Mouse (Mus musculus) midbrain, embryonic 15.5 days (tissue): ENCODE results near the gene Mrpl12. TPM values are rescaled to one million over a fixed set of nuclear protein-coding genes. Genes with fewer than 3 reads are reported as not detected.
A peak's percentile ranks its signal among the peaks of the same experiment; 100 is the strongest.

Source experiments
- ATAC-seq: fragments of 200-750 bp; cut with Nextera tagmentation; replicated peaks from 2 replicates; pipeline ENCODE4 v1.8.0; 2017; ENCODE audit warnings: moderate TSS enrichment
- H3K27ac ChIP-seq: fragments of 300-500 bp; sonication (generic); 2 replicates; pipeline ENCODE4 v1.5.1; 2015; ENCODE audit warnings: mild to moderate bottlenecking, inconsistent platforms
- H3K27me3 ChIP-seq: fragments of 300-500 bp; sonication (generic); replicated peaks from 2 replicates; pipeline ENCODE4 v1.6.1; 2015; ENCODE audit warnings: inconsistent platforms
- H3K36me3 ChIP-seq: fragments of 300-500 bp; sonication (generic); replicated peaks from 2 replicates; pipeline ENCODE4 v1.6.1; 2015; ENCODE audit warnings: inconsistent platforms
- H3K4me1 ChIP-seq: fragments of 300-500 bp; sonication (generic); 2 replicates; pipeline ENCODE4 v1.6.1; 2015; ENCODE audit warnings: inconsistent platforms
- H3K4me2 ChIP-seq: fragments of 300-500 bp; sonication (generic); 2 replicates; pipeline ENCODE4 v1.6.1; 2015; ENCODE audit warnings: inconsistent platforms, mild to moderate bottlenecking, moderate library complexity
- H3K4me3 ChIP-seq: fragments of 300-500 bp; sonication (generic); 2 replicates; pipeline ENCODE4 v1.5.1; 2015; ENCODE audit warnings: mild to moderate bottlenecking, inconsistent platforms
- H3K9ac ChIP-seq: fragments of 300-500 bp; sonication (generic); 2 replicates; pipeline ENCODE4 v1.6.1; 2015; ENCODE audit warnings: mild to moderate bottlenecking, inconsistent platforms
- H3K9me3 ChIP-seq: fragments of 300-500 bp; sonication (generic); 2 replicates; pipeline ENCODE4 v1.6.1; 2016; ENCODE audit warnings: inconsistent platforms
- WGBS: fragments of 180-500 bp; shearing (Covaris S2); methylation state at CpG from one replicate; pipeline ENCODE4 v1.1.7; 2015; ENCODE audit warnings: mixed read lengths; 5-methylcytosine and 5-hydroxymethylcytosine counted together
- polyA plus RNA-seq: library from polyadenylated mRNA; unstranded; fragments of >200 nt; fragmentation: Nextera tagmentation; extraction: Ambion mirVana; gene quantifications from 2 replicates; pipeline ENCODE4 v1.2.1, GENCODE M21; 2015

Mrpl12 gene
- polyA plus RNA-seq, 1 experiment from 2014 or later: 112 TPM

DNA sequence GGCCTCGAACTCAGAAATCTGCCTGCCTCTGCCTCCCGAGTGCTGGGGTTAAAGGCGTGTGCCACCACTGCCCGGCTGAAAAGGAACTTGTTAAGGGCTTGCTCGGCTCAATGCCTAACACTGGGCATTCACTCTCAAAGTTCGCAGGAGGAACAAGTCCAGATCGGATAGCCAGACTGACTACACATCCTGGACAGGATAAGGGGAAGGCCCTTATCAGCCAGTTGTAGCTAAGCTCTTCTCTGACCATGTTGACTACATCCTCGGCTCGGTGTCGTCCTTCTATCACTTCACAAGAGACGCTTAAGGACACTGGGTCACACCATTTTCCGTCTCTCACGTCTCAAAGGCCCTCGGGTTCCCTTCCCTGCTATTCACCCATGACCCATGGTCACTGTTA, 27.0 kb upstream of the Mrpl12 start:
- Histone ChIP-seq H3K4me1 (peaks cover 22% of the 10 kb centered on the region), H3K4me2 (peak overlapping the region; percentile 91), H3K4me3 (peak overlapping the region; percentile 59), H3K9me3 (no peaks in the 10 kb centered on the region), H3K27ac (peak overlapping the region; percentile 79), H3K27me3 (no peaks in the 10 kb centered on the region), H3K9ac (peak overlapping the region; percentile 87), H3K36me3 (peaks cover 17% of the 10 kb centered on the region; the same call in 1 of the 2 replicates)
- ATAC-seq: peak; percentile 26; the same call in 1 of the 2 replicates
- 31% methylated on average over 14 of the region's 14 CpGs for WGBS

DNA sequence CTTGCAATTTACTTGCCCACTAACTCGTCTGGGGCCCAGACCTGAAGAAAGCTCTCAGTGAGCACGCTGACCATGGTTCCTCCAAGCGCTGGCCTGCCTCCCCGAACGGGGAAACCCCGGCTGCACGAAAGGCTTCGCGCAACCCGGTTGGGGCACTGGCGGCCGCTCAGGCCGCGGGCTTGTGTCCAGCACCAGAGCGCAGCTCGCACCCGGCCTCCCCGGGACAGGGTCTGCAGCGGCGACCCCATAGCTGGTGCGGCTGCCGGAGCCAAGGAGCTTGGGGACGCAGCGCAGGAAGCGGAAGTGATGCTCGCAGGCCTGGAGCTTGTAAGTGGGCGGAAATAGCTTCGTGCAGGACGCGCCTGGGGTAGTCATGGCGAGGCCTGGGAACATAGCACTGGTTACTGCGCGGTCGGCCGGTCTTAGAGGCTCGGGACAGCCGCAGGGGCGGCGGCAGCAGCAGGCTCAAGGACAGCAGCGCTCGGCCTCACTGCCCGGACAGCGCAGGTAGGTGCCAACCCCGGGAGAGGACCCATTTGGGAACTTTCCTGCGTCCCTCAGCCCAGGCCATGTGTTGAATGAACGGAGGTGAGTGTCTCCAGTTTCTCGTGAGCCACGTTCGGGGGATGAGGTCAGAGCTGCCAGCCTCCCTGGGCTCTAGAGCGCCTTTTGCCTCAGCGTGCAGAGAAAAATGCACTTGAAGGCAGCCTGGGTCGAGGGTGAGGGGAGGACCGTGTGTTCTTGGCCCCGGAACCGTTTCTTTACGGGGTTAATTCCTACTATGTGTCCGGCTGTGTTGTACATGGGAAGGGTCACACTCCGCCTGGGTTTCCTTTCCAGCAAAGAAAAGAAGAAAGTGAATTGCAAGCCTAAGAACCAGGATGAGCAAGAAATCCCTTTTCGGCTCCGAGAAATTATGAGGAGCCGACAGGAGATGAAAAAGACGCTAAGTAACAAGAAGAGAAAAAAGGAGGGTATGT, 26.4 kb upstream of the Mrpl12 start, which contains the start of the genes Oxld1 and Ccdc137:
Gene Oxld1 (minus strand): TSS at position 297 of the 980 bp plus-strand sequence.
Gene Ccdc137 (plus strand): TSS at position 344 of the 980 bp plus-strand sequence.
- Histone ChIP-seq H3K27me3 (no peaks in the 10 kb centered on the region), H3K36me3 (peaks cover 20% of the 10 kb centered on the region; the same call in 1 of the 2 replicates), H3K9me3 (no peaks in the 10 kb centered on the region), H3K4me1 (peaks cover 22% of the 10 kb centered on the region), H3K4me2 (peak within 1 kb of the TSS; percentile 91), H3K27ac (peak within 1 kb of the TSS; percentile 79), H3K9ac (peak within 1 kb of the TSS; percentile 87), H3K4me3 (peak within 1 kb of the TSS; percentile 59)
- WGBS: 5% methylated on average over 62 of the region's 62 CpGs
- ATAC-seq: peak; percentile 93

DNA sequence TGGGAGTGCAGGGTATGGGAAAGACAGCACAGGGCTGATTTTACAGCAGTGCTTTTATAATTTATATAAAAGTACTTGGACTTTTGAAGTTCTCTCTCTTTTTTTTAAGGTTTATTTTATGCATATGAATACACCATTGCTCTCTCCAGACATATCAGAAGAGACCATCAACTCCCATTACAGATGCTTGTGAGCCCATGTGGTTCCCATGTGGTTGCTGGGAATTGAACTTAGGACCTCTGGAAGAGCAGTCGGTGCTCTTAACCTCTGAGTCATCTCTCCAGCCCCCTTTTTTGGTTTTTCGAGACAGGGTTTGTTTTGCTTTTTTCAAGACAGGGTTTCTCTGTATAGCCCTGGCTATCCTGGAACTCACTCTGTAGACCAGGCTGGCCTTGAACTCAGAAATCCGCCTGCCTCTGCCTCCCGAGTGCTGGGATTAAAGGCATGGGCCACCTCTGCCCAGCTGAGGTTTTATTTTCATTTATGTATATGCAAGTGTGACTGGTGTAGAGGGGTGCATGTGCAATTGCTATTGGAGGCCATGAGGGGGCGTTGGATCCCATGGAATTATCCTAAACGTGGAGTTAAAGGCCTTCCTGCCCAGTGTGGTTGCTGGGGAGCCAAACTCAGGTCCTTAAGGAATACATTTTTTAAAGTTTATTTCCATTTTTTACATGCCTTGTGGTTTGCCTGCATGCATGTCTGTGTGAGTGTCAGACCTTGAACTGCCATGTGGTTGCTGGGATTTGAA, 25.4 kb upstream of the Mrpl12 start:
- H3K4me2 ChIP-seq: peak overlapping the region; percentile 91
- H3K4me1 ChIP-seq: peaks cover 22% of the 10 kb centered on the region
- WGBS: 69% methylated on average over 6 of the region's 6 CpGs
- peaks cover 20% of the 10 kb centered on the region; the same call in 1 of the 2 replicates for H3K36me3 ChIP-seq
- ATAC-seq: no peak
- H3K9me3 ChIP-seq: no peaks in the 10 kb centered on the region
- peak overlapping the region; percentile 87 for H3K9ac ChIP-seq
- no peaks in the 10 kb centered on the region for H3K27me3 ChIP-seq
- peak overlapping the region; percentile 59 for H3K4me3 ChIP-seq
- H3K27ac ChIP-seq: no peak overlapping the region

DNA sequence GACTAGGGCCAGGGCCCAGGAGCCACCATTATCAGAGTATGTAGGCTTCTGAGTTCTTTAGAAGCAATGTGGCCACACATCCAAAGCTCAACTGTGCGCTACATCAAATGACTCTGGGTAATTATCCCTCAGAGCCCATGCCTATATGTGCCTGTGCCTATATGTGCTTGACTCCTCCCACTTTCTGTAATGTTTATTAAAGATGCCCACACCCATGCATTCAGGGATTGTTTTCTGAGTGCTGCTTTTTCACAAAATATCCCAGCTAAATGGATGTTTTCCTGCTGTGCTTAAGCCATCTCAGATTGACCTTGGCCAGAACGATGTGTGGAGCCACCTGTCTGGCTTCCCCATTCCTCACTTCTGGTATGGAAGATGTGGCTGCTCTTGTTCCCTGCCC, 20.9 kb upstream of the Mrpl12 start:
- peaks cover 20% of the 10 kb centered on the region; the same call in 1 of the 2 replicates for H3K36me3 ChIP-seq

DNA sequence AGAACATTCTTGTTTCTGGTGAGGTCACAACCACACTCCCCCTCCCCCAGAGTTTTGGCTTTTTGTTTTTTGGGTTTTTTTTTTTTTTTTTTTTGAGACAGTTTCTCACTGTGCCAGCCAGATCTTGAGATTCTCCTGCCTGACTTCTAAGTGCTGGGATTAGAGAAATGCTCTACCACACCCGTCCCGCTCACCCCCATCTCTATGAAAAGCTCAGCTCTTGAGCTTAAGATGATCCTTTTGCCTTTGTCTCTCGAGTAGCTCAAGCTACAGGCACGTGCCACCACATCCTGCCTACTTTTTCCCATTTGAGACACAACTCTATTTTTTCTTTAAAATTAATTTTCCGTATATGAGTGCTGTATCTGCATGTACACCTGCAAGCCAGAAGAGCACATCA, 20.0 kb upstream of the Mrpl12 start:
- no peak for ATAC-seq
- Histone ChIP-seq H3K9ac (no peak overlapping the region), H3K27ac (no peak overlapping the region), H3K4me3 (no peak overlapping the region), H3K4me1 (peaks cover 34% of the 10 kb centered on the region), H3K9me3 (no peaks in the 10 kb centered on the region), H3K4me2 (no peak overlapping the region), H3K36me3 (peaks cover 20% of the 10 kb centered on the region; the same call in 1 of the 2 replicates), H3K27me3 (no peaks in the 10 kb centered on the region)
- 81% methylated on average over 5 of the region's 5 CpGs for WGBS

More for the DNA sequence above, 20.9 kb upstream of the Mrpl12 start:
- WGBS: 89% methylated on average over 2 of the region's 2 CpGs
- Histone ChIP-seq H3K4me2 (no peak overlapping the region), H3K4me1 (peaks cover 34% of the 10 kb centered on the region), H3K9me3 (no peaks in the 10 kb centered on the region), H3K27ac (no peak overlapping the region), H3K4me3 (no peak overlapping the region), H3K27me3 (no peaks in the 10 kb centered on the region), H3K9ac (no peak overlapping the region)
- ATAC-seq: no peak

DNA sequence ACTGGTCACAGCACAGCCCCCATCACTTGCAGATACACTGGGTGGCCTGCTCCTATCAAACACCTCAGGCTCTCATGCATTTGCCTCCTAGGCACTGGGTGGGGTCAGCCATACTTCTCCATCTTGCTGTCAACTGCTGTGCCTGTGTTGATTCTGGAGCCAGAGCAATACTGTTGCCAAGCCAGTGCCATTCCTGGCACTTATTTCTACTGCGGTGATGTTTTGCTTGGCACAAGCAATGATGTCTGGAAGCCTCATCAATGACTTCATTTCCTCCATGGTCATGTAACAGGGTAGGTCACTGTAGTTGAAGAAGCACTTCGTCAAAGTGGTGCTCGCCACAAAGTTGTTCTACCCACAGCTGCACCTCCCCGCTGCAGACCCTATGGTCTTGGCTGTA, 18.9 kb upstream of the Mrpl12 start:
- no peak overlapping the region for H3K9ac ChIP-seq
- 95% methylated on average over 4 of the region's 4 CpGs for WGBS
- no peak overlapping the region for H3K4me2 ChIP-seq
- H3K9me3 ChIP-seq: no peaks in the 10 kb centered on the region
- ATAC-seq: no peak
- H3K27me3 ChIP-seq: no peaks in the 10 kb centered on the region
- H3K36me3 ChIP-seq: peaks cover 31% of the 10 kb centered on the region
- H3K4me3 ChIP-seq: no peak overlapping the region
- H3K4me1 ChIP-seq: peaks cover 35% of the 10 kb centered on the region
- H3K27ac ChIP-seq: no peak overlapping the region

DNA sequence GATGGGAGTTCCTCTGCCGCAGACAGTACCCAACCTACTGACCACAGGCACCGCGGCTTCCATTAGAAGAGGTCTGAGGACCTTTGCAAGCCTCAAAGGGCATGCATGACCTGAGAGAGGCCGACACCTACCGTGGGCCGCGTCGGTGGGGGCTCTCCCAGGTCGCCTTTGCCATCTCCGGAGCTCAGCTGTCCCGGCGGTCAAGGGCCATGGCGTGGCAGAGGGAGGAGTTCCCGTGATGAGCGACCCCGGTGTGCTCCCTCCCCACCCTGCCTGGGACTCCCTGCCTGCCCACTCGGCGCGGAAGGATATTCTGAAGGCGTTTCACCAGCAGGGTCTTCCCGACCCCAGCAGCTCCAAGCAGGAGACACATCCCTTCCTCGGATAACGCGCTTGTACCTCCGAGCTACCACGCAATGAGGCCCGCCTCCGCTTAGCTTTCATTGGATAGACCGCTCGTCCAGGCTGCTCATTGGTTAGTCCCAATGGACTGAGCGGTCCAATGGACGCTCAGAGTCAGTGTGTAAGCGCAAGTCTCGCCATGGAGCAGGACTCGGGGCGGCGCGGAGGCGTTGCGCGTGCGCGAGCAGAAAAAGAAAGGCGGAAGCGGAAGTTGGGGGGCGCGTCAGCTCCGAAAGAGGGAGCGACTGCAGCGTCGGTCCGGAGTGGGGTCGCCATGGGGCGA, 17.2 kb upstream of the Mrpl12 start, which contains the start of gene Arl16:
Gene Arl16 (minus strand): TSS at position 557 of the 685 bp plus-strand sequence.
- Histone ChIP-seq H3K4me2 (peak within 1 kb of the TSS; percentile 85), H3K9ac (peak within 1 kb of the TSS; percentile 92), H3K4me3 (peak within 1 kb of the TSS; percentile 78), H3K27me3 (no peaks in the 10 kb centered on the region), H3K4me1 (peaks cover 35% of the 10 kb centered on the region), H3K9me3 (no peaks in the 10 kb centered on the region), H3K27ac (peak within 1 kb of the TSS; percentile 88), H3K36me3 (peaks cover 32% of the 10 kb centered on the region)
- WGBS: under 1% methylated on average over 54 of the region's 54 CpGs
- peak; percentile 100 for ATAC-seq

DNA sequence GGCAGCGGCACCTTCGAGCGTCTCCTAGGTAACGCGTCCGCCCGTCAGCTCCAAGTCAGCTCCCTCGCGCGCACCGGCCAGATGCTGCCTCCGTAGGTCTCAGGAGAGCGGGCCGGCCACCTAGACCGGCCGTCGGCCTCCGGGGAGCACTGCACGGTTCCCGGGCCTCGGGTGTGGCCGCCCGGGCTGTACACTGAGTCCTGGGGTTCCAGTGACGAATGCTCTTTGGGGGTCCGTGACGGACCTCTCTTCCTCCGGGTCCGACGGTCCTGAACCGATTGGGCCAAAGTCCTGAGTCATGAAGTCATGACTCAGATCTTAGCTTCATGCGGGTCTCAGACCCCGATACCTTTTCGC, 16.7 kb upstream of the Mrpl12 start:
- no peaks in the 10 kb centered on the region for H3K9me3 ChIP-seq
- no peaks in the 10 kb centered on the region for H3K27me3 ChIP-seq
- peaks cover 33% of the 10 kb centered on the region for H3K36me3 ChIP-seq
- no peak for ATAC-seq
- H3K4me2 ChIP-seq: peak overlapping the region; percentile 85
- peaks cover 35% of the 10 kb centered on the region for H3K4me1 ChIP-seq
- peak overlapping the region; percentile 78 for H3K4me3 ChIP-seq
- peak overlapping the region; percentile 79 for H3K9ac ChIP-seq
- peak overlapping the region; percentile 73 for H3K27ac ChIP-seq
- under 1% methylated on average over 33 of the region's 33 CpGs for WGBS

DNA sequence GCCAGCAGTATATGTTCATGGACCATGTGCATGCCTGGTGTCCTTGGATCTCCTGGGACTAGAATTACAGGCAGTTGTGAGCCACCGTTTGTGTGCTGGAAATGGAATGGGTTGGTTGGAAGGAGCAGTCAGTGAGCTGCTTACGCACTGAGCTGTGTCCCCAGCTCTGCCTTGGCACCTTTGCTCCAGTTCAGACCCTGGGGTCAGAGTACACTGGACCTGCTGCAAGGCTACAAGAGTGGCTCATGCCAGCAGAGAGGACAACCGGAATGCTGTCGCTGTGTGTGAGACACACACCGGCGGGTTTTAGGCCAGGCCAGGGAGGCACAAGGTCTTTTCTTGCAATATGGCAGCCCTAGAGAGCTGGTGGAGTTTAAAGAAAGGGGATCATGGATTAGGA, 12.4 kb upstream of the Mrpl12 start:
- Histone ChIP-seq H3K36me3 (peaks cover 70% of the 10 kb centered on the region), H3K9ac (no peak overlapping the region), H3K4me3 (no peak overlapping the region), H3K4me1 (peaks cover 19% of the 10 kb centered on the region), H3K4me2 (no peak overlapping the region), H3K27me3 (no peaks in the 10 kb centered on the region), H3K27ac (no peak overlapping the region), H3K9me3 (no peaks in the 10 kb centered on the region)
- no peak for ATAC-seq
- WGBS: 93% methylated on average over 6 of the region's 6 CpGs

DNA sequence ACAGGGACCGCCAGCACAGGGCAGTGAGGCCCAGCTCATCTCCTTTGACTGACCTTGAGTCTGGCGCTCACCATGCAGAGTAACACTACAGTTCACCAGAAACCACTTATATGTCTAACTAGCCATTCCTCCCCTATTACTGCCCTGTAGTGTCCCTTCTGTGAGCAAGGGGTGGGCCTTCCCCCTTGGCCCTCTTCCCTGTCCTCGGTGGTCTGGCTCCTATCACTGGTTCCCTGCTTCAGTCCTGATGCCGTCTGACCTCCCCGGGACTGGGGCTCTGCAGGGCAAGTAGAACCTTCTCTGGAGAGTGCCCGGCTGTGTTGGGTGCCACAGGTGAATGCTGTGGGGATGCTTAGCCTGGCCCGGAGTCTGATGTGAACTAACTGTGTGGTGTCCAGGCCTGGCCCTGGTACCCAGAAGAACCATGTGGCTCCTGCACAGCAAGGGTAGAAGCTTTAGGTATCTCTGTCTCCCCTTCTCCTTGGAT, 922 bp upstream of the Mrpl12 start:
- Histone ChIP-seq H3K27me3 (no peaks in the 10 kb centered on the region), H3K4me1 (peaks cover 21% of the 10 kb centered on the region), H3K4me3 (peak overlapping the region; percentile 81), H3K9ac (peak overlapping the region; percentile 75; the same call in 1 of the 2 replicates), H3K4me2 (peak overlapping the region; percentile 90), H3K9me3 (no peaks in the 10 kb centered on the region), H3K27ac (peak overlapping the region; percentile 87), H3K36me3 (peaks cover 43% of the 10 kb centered on the region)
- 92% methylated on average over 7 of the region's 7 CpGs for WGBS
- ATAC-seq: 0 out of 2 replicates have a peak, but pooled peaks have one; percentile 13

DNA sequence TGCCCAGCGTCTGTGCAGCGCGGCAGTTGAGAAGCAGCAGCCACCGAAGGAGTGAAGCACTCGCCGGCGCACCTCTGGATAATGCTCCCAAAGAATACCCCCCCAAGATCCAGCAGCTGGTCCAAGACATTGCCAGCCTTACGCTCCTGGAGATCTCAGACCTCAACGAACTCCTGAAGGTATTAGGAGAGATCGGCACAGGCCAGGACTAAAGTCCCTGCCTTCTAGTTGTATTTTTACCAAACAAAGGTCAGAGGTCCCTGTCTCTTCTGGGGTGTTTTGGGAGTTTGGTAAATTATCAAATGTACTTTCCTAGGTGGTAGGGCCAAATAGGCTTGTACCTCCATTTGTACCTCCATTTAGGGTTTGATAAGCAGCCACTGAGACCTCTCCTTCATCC, 838 bp downstream of the Mrpl12 start:
- peaks cover 24% of the 10 kb centered on the region for H3K4me1 ChIP-seq
- peak overlapping the region; percentile 81 for H3K4me3 ChIP-seq
- H3K9ac ChIP-seq: peak overlapping the region; percentile 93
- H3K4me2 ChIP-seq: peak overlapping the region; percentile 90
- H3K27ac ChIP-seq: no peak overlapping the region
- H3K9me3 ChIP-seq: no peaks in the 10 kb centered on the region
- H3K36me3 ChIP-seq: peaks cover 30% of the 10 kb centered on the region
- WGBS: 10% methylated on average over 10 of the region's 10 CpGs
- no peaks in the 10 kb centered on the region for H3K27me3 ChIP-seq
- ATAC-seq: no peak
